Mouse (Mus musculus): ENCODE data around the gene Cfap45. TPM values are rescaled to one million over a fixed set of nuclear protein-coding genes. Genes with fewer than 3 reads are reported as not detected.

Gene Cfap45
- polyA plus RNA-seq, 1 experiment from 2014 or later, result 1.1 TPM

DNA sequence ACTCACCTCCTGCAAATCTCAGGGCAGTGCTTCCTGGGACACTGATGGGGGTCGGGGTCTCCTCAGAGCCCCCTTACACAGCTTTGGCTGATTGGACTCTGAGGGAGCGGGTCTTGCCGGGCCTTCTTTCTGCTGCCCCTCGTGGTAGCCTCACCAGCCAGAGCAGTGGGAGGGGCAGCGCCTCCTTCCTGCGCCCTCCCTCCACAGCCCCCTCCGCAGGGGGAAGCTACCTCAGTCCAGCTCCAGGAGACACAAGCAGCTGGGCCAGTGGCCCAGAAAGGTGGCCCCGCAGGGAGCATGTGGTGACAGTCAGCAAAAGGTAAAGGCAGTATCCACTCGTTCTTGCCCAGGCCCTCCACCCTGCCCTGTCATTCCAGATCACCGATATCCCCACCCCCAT lies 23.2 kb upstream of the Cfap45 start:
- H3K27me3 ChIP-seq, result peaks cover 14% of the 10 kb centered on the region

DNA sequence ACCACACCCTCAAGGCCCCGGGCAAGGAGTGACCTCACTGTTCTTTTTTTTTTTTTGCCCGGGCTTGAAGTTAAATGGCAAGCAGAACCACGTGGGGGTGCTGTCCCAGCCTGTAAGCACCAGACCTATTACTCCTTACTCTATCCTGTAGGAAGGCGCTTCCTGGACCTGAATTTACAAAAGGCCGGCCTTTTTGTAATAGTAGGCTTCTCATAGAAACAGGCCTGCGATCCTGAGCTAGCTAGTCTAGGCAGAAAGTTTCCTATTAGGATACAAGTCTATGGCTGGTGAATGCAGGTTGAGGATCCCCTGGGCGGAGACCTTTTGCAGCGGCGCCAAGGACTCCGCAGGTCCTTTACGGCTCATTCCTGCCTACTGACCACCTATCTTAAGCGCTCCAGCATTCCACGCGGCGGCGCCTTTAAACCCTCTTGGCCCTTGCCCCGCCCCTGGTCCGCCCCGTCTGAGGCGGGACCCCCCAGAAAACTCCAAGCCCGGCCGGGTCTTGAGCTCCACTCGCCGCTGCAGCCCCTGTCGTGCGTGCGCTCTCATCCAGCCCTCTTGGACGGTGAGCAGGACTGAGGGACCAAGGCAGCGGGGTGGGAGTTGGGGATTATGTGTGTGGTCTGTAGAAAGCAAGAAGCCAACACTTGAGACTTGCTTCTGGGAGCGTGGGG lies 20.7 kb upstream of the Cfap45 start, which contains the start of gene Tagln2:
Tagln2 (plus strand) TSS at position 283 of the 677 bp plus-strand sequence.
- 1% methylated on average over 30 of the region's 30 CpGs for WGBS
- Histone ChIP-seq H3K27me3 (peaks cover 14% of the 10 kb centered on the region), H3K36me3 (peaks cover 35% of the 10 kb centered on the region), H3K27ac (0 out of 2 replicates have a peak within 1 kb of the TSS, but pooled peaks have one; percentile 26), H3K9ac (peak within 1 kb of the TSS; percentile 50), H3K4me1 (peaks cover 45% of the 10 kb centered on the region), H3K4me3 (peak within 1 kb of the TSS; percentile 37), H3K9me3 (no peaks in the 10 kb centered on the region), H3K4me2 (replicated peaks) (peak within 1 kb of the TSS; percentile 71)
- peak; percentile 44 for ATAC-seq (ENCODE audit: insufficient number of reproducible peaks, insufficient read depth, low FRiP score, low TSS enrichment)

More for the DNA sequence above, 23.2 kb upstream of the Cfap45 start:
- H3K36me3 ChIP-seq, result peaks cover 57% of the 10 kb centered on the region
- H3K4me3 ChIP-seq, result no peak overlapping the region
- no peak overlapping the region for H3K9ac ChIP-seq
- H3K27ac ChIP-seq, result no peak overlapping the region
- no peak overlapping the region for H3K4me2 ChIP-seq (replicated peaks)
- peaks cover 20% of the 10 kb centered on the region for H3K4me1 ChIP-seq
- 79% methylated on average over 10 of the region's 10 CpGs for WGBS
- no peak for ATAC-seq (ENCODE audit: insufficient number of reproducible peaks, insufficient read depth, low FRiP score, low TSS enrichment)
- H3K9me3 ChIP-seq, result no peaks in the 10 kb centered on the region

DNA sequence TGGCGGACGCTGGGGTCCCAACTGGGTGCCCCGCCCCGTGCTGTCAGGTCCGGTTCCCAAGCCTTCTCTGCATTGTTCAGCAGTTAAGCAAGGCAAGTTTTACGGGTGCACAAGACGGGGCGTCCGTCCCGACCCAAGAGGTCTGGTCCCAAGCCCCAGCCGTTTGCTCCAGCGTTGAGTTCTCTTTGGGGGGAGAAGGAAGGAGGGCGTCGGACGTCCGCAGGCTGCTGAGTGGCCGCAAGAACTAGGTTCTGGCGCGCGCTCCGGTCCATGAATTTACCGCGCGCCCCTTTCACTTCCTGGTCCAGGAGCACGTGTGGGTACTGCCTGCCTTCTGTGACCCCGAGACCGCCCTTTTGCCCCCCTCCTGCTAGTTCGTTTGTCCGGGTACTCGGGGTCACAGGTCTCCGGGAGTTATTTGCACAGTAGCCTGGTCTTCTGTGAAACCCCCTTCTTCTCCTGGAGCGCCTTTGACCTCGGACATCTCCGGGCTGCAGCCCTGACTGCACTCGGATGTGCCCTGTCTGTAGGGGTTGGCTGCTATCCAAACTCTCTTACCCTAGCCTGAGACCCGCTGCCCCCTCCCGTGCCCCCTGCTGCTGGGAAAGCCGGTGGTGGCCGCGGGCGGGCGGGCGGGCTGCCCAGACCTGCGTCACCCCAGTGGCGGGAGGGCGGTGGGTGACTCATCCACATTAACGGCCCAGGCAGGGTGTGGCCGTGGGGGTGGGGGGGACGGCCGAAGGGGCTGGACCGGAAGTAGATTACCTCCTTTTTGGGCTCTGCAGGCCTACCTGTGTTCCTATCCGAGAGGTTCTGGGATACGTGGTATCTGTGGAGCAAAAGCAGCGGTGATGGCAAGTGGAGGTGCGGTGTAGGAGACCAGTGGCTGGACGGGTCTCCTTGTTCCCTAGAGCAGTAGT lies 19.9 kb upstream of the Cfap45 start:
- Histone ChIP-seq H3K4me1 (peaks cover 45% of the 10 kb centered on the region), H3K4me3 (peak overlapping the region; percentile 37), H3K9me3 (no peaks in the 10 kb centered on the region), H3K27ac (no peak overlapping the region), H3K9ac (peak overlapping the region; percentile 50), H3K36me3 (peaks cover 27% of the 10 kb centered on the region), H3K4me2 (replicated peaks) (peak overlapping the region; percentile 71), H3K27me3 (peaks cover 14% of the 10 kb centered on the region)
- under 1% methylated on average over 56 of the region's 56 CpGs for WGBS
- peak; percentile 2; the same call in 1 of the 2 replicates for ATAC-seq (ENCODE audit: insufficient number of reproducible peaks, insufficient read depth, low FRiP score, low TSS enrichment)

DNA sequence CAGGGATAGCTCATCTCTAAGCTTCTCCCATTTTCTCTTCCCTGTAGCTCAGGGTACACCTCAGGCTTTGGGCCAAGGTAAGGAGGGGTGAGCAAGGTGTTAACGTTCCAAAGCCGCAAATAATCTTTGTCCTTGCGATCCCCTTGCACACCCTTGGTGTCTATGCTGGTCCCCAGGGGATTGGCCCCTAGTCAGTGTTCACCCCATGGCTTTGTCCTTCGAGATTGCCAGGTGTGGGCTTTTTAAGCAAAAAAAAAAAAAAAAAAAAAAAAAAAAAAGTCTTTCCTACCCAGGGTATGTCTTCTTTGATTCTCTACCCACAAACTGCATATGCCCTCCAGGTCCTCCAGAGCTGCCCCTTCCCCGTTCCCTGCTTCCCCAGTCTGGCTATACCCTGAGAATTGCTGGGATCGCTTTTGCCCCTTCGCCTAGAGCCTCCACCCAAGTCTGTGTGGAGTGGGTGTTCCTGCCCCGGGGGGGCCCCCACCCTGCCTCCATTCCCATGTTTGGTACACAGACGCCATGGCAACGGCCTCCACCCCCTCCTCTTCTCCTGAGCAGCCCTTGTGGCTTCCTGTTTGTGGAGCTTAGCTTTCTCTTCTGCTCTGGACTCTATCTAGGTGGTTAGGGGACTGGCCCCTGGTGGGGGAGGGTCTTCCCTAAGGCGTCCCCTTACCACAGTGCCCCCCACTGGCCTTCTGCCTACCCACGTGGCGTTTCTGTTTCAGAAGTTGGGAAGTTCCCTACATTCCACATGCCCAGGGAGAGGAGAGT lies 19.0 kb upstream of the Cfap45 start:
- H3K27me3 ChIP-seq, result peaks cover 14% of the 10 kb centered on the region
- H3K4me3 ChIP-seq, result peak overlapping the region; percentile 37
- WGBS, result 36% methylated on average over 13 of the region's 13 CpGs
- H3K27ac ChIP-seq, result no peak overlapping the region
- peaks cover 18% of the 10 kb centered on the region for H3K36me3 ChIP-seq
- peak overlapping the region; percentile 71 for H3K4me2 ChIP-seq (replicated peaks)
- ATAC-seq (ENCODE audit: insufficient number of reproducible peaks, insufficient read depth, low FRiP score, low TSS enrichment), result no peak
- H3K9ac ChIP-seq, result no peak overlapping the region
- H3K9me3 ChIP-seq, result no peaks in the 10 kb centered on the region
- H3K4me1 ChIP-seq, result peaks cover 45% of the 10 kb centered on the region

DNA sequence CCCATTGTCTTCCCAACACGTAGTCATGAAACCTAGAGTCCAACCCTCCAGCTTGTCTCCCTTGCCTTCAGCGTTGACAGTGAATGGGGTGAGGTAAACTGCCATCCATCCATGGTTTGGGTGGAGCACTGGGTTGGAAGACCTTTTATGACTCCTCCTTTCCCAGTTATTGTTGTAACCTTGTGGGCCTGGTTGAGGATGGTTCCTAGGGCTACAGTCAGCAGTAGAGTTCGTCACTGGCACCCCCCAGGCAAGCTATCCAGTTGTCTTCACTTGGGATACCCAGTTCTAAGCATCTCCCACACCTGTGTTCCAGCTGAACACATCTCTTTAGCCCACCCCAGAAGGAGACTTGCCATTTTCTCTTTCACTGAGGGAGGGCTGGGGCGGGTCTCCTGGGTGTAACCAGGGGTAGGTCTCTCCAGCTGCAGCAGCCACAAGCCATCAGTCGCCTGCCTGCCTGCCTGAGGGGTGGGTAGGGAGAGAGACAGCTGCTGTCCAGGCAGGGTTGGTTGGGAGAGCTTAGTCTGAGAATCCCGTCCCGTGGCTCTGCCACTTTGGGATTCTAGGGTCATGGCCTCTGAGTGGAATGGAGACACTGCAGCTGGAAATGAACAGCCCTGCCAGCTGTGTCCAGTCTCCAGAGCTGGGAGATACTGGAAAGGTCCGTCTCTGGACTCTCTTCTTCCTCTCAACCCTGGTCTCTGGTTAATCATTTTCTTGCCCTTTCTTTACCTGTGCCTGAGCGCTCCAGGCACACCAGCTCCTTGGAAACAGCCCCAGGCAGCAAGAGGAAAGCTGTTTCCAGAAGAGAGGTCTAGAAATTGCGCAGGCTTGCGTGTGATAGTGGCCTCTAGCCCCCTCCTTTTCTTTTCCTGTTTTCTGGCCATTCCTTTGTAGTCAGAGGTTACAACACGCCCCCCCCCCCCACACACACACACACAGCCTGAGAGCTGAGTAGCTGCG lies 18.2 kb upstream of the Cfap45 start:
- Histone ChIP-seq H3K36me3 (peaks cover 9% of the 10 kb centered on the region), H3K4me3 (0 out of 2 replicates have a peak overlapping the region, but pooled peaks have one; percentile 9), H3K4me2 (replicated peaks) (peak overlapping the region; percentile 71), H3K27ac (0 out of 2 replicates have a peak overlapping the region, but pooled peaks have one; percentile 23), H3K9me3 (no peaks in the 10 kb centered on the region), H3K4me1 (peaks cover 45% of the 10 kb centered on the region), H3K9ac (no peak overlapping the region), H3K27me3 (peaks cover 14% of the 10 kb centered on the region)
- WGBS, result 31% methylated on average over 12 of the region's 13 CpGs
- no peak for ATAC-seq (ENCODE audit: insufficient number of reproducible peaks, insufficient read depth, low FRiP score, low TSS enrichment)

DNA sequence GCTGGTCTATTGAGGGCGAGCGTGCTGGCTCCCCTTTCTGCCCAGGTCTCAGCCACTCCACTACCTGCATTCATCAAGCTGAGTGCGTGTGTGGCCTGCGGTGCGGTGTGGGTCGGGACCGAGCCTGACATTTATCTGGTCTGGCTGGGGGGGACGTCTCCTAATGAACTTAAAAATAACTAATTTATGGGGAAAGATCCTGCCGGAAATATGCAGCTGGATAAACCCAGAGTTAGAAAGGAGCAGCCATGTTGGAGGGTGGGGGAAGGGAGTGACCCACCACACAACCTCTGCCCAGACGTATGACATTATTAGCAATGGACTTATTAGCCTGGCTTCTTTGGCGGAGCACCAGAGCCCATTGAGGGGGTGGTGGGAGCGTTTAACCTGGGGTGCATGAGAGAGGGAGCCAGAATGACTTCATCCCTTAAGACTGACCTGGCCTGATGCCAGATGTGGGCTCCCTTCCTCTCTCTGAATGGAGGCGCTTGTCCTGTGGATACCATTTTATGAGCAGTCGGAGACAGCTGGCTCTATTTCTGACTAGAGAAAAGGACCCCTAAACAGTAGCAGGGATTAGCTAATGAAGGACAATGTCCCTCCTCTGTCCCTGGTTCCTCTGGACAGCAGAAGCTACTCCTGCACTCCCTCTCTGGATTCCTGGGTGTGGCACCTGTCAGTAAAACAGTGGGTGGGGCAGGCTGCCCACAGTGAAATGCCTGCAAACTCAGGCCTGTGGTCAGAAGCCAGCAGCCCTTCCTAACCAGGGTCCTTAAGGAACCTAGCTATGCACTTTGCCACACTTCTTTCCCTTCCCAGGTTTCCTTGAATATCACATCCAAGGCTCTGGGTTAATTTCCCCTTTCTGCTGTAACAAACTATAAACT lies 17.2 kb upstream of the Cfap45 start:
- peaks cover 14% of the 10 kb centered on the region for H3K27me3 ChIP-seq
- 0 out of 2 replicates have a peak, but pooled peaks cover under 1% of the 10 kb centered on the region for H3K36me3 ChIP-seq
- WGBS, result 41% methylated on average over 14 of the region's 14 CpGs
- H3K4me3 ChIP-seq, result no peak overlapping the region
- ATAC-seq (ENCODE audit: insufficient number of reproducible peaks, insufficient read depth, low FRiP score, low TSS enrichment), result no peak
- H3K4me2 ChIP-seq (replicated peaks), result peak overlapping the region; percentile 71
- H3K9me3 ChIP-seq, result no peaks in the 10 kb centered on the region
- H3K27ac ChIP-seq, result peak overlapping the region; percentile 23; the same call in 1 of the 2 replicates
- H3K4me1 ChIP-seq, result peaks cover 45% of the 10 kb centered on the region
- H3K9ac ChIP-seq, result no peak overlapping the region

DNA sequence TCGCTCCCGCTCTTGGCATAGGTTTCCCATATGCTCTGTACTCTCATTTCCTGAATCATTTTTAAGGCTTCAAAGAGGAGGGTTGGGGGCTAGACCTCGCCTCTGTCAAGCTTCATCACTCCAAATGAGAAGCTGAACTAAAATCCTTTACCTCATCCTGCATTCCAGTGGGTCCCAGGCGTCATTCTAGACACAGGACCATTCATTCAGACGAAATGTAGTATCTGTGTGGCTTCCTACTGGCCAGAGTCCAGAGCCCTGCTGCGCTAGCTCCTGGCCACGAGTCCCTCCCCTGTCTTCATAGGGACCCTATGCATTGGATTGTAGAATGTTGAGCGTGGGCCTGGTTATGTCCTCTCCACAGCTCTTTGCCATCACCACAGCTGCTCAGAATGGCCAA lies 15.8 kb upstream of the Cfap45 start:
- no peaks in the 10 kb centered on the region for H3K9me3 ChIP-seq
- peaks cover 44% of the 10 kb centered on the region for H3K4me1 ChIP-seq
- WGBS, result 72% methylated on average over 8 of the region's 8 CpGs

DNA sequence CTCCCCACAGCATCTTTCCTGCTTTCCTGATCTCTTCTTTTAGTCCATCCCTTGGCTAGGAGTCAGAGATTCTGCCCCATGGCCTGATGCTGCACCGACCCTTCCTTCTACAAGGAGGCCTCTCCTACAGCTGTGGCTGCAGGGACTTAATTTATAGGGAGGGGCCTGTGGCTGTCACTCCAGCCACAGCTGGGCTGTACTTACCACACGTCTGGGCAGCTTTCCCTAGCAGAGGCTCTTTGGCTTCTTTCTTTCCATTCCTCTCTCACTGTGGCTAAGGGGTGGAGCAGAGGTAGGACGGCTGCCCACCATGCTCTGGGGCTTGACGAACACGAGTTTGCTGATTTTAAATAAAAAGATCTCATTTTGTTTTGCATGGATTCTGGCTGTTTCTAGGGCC lies 13.6 kb upstream of the Cfap45 start:
- Histone ChIP-seq H3K36me3 (no peaks in the 10 kb centered on the region), H3K9me3 (no peaks in the 10 kb centered on the region), H3K27me3 (peaks cover 2% of the 10 kb centered on the region; the same call in 1 of the 2 replicates), H3K9ac (no peak overlapping the region; the same call in 1 of the 2 replicates), H3K4me1 (peaks cover 38% of the 10 kb centered on the region), H3K4me3 (no peak overlapping the region), H3K4me2 (replicated peaks) (no peak overlapping the region), H3K27ac (no peak overlapping the region)
- 54% methylated on average over 5 of the region's 5 CpGs for WGBS
- no peak for ATAC-seq (ENCODE audit: insufficient number of reproducible peaks, insufficient read depth, low FRiP score, low TSS enrichment)

More for the DNA sequence above, 15.8 kb upstream of the Cfap45 start:
- Histone ChIP-seq H3K27me3 (peaks cover 14% of the 10 kb centered on the region), H3K4me2 (replicated peaks) (no peak overlapping the region), H3K27ac (no peak overlapping the region), H3K36me3 (no peaks in the 10 kb centered on the region), H3K4me3 (no peak overlapping the region), H3K9ac (no peak overlapping the region)
- ATAC-seq (ENCODE audit: insufficient number of reproducible peaks, insufficient read depth, low FRiP score, low TSS enrichment), result no peak

DNA sequence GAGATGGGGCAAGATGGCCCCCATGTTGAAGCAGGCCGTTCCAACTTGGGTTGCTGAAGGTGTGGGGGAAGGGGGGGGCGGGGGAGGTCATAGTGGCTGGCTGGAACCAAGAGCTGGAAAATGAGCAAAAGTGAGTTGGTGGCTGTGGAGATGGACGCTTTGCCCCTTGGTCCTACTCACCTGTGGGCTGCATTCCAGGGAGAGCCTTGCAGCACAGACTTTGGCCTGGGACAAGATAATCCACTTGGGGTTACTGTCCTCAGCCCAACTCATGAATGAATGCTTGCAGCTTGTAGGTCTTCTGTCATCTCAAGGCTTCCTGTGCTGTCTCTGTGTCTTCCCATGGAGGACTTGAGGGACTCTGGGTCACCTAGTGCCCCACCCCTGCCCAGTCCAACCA lies 12.9 kb upstream of the Cfap45 start:
- Histone ChIP-seq H3K36me3 (no peaks in the 10 kb centered on the region), H3K9ac (no peak overlapping the region), H3K27ac (no peak overlapping the region), H3K27me3 (no peaks in the 10 kb centered on the region), H3K4me2 (replicated peaks) (no peak overlapping the region), H3K4me3 (no peak overlapping the region), H3K4me1 (peaks cover 33% of the 10 kb centered on the region), H3K9me3 (no peaks in the 10 kb centered on the region)
- ATAC-seq (ENCODE audit: insufficient number of reproducible peaks, insufficient read depth, low FRiP score, low TSS enrichment), result no peak
- WGBS, result 88% methylated on average over 3 of the region's 3 CpGs

DNA sequence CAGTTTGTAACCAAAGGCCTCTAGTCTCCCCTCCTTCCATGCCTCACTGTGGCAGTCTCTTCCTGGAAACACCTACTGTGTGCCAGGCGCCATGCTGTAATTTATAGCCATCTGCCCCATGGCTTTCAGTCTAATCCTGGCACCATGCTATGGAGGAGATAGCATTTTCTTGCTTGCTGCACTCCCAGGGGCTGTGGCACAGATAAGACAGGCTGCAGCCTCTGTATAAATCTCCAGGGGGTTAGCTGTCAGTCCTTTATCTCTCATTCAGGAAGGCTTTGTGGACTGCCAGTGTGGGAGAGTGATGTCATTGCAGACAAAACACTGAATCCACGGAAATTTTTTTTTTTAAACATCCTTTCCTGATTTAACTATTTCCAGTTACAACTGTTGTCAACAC lies 12.4 kb upstream of the Cfap45 start:
- no peak overlapping the region for H3K9ac ChIP-seq
- H3K4me3 ChIP-seq, result no peak overlapping the region
- H3K4me2 ChIP-seq (replicated peaks), result no peak overlapping the region
- peaks cover 28% of the 10 kb centered on the region for H3K4me1 ChIP-seq
- 60% methylated on average over 2 of the region's 2 CpGs for WGBS
- H3K9me3 ChIP-seq, result no peaks in the 10 kb centered on the region
- no peak overlapping the region for H3K27ac ChIP-seq
- no peaks in the 10 kb centered on the region for H3K27me3 ChIP-seq
- no peaks in the 10 kb centered on the region for H3K36me3 ChIP-seq
- no peak for ATAC-seq (ENCODE audit: insufficient number of reproducible peaks, insufficient read depth, low FRiP score, low TSS enrichment)
